Mouse (Mus musculus) limb, embryonic 11.5 days (tissue): ENCODE results near the gene Trim10. TPM values are rescaled to one million over a fixed set of nuclear protein-coding genes. Genes with fewer than 3 reads are reported as not detected.

ENCODE experiments used
- polyA plus RNA-seq: library from polyadenylated mRNA; unstranded; fragments of >200 nt; fragmentation: Nextera tagmentation; extraction: Ambion mirVana; gene quantifications from 2 replicates; pipeline ENCODE4 v1.2.1, GENCODE M21; 2014

Gene Trim10
- polyA plus RNA-seq, 1 experiment from 2014 or later: 6.0 TPM

Other genes with a start within 250 kb of the Trim10 start
- gene H2-M9, start 226.9 kb upstream of the Trim10 start, polyA plus RNA-seq: not detected in 2 replicates
- not detected in 2 replicates for gene H2-M1, start 197.4 kb upstream of the Trim10 start, polyA plus RNA-seq
- not detected in 2 replicates for gene H2-M10.5, start 96.7 kb upstream of the Trim10 start, polyA plus RNA-seq
- gene H2-M10.6, start 57.4 kb upstream of the Trim10 start, polyA plus RNA-seq: not detected in 2 replicates
- gene Trim26, start 32.4 kb upstream of the Trim10 start, polyA plus RNA-seq: 33.5 and 40.6 TPM in 2 replicates
- gene Trim15, start 2.4 kb upstream of the Trim10 start, polyA plus RNA-seq: 0.08 and 0.51 TPM in 2 replicates
- not detected in 2 replicates for gene Trim40, start 20.5 kb downstream of the Trim10 start, polyA plus RNA-seq
- not detected in 2 replicates for gene Trim31, start 28.5 kb downstream of the Trim10 start, polyA plus RNA-seq
- gene Rnf39, start 73.3 kb downstream of the Trim10 start, polyA plus RNA-seq: 0.31 and 0.45 TPM in 2 replicates
- 142 and 147 TPM in 2 replicates for gene Ppp1r11, start 82.2 kb downstream of the Trim10 start, polyA plus RNA-seq
- gene Znrd1, start 89.0 kb downstream of the Trim10 start, polyA plus RNA-seq: 118 and 119 TPM in 2 replicates
- 7.8 and 8.7 TPM in 2 replicates for gene Znrd1as, start 89.0 kb downstream of the Trim10 start, polyA plus RNA-seq
- not detected in 2 replicates for gene 2410137M14Rik, start 111.7 kb downstream of the Trim10 start, polyA plus RNA-seq
- gene H2-M5, start 120.0 kb downstream of the Trim10 start, polyA plus RNA-seq: 0.49 and 0.65 TPM in 2 replicates
- 101 and 106 TPM in 2 replicates for gene Zfp57, start 131.6 kb downstream of the Trim10 start, polyA plus RNA-seq
- 0.25 and 0.26 TPM in 2 replicates for gene Mog, start 153.8 kb downstream of the Trim10 start, polyA plus RNA-seq
- 7.9 and 9.7 TPM in 2 replicates for gene Gabbr1, start 176.4 kb downstream of the Trim10 start, polyA plus RNA-seq
- 0.09 TPM in 1 of 2 replicates, not detected in the other for gene Olfr90, start 218.9 kb downstream of the Trim10 start, polyA plus RNA-seq
- 0.14 TPM in 1 of 2 replicates, not detected in the other for gene Olfr91, start 228.7 kb downstream of the Trim10 start, polyA plus RNA-seq